Mouse (Mus musculus) heart, postnatal 0 days (tissue): ENCODE measurements around the gene Syne2. TPM values are rescaled to one million over a fixed set of nuclear protein-coding genes. Genes with fewer than 3 reads are reported as not detected.
A peak's percentile ranks its signal among the peaks of the same experiment; 100 is the strongest.

ENCODE experiments used
- ATAC-seq: fragments of 200-750 bp; cut with Nextera tagmentation; 2 replicates; pipeline ENCODE4 v1.8.0; 2017; ENCODE audit warnings: low read depth, moderate number of reproducible peaks, moderate library complexity; ENCODE audit not compliant: insufficient read depth
- DNase-seq: peaks from one replicate; pipeline ENCODE4 v3.0.0-alpha.2; 2016; ENCODE audit warnings: low spot score
- H3K27ac ChIP-seq: fragments of 300-500 bp; sonication (generic); 2 replicates; pipeline ENCODE4 v1.5.1; 2014; ENCODE audit warnings: low read depth, mild to moderate bottlenecking
- H3K27me3 ChIP-seq: fragments of 300-500 bp; sonication (generic); 2 replicates; pipeline ENCODE4 v1.6.1; 2014; ENCODE audit warnings: low read length, mixed read lengths; ENCODE audit not compliant: control insufficient read depth, insufficient read depth
- H3K36me3 ChIP-seq: fragments of 300-500 bp; sonication (generic); replicated peaks from 2 replicates; pipeline ENCODE4 v1.6.1; 2014; ENCODE audit warnings: low read length, mixed read lengths; ENCODE audit not compliant: control insufficient read depth, insufficient read depth
- H3K4me1 ChIP-seq: fragments of 300-500 bp; sonication (generic); 2 replicates; pipeline ENCODE4 v1.6.1; 2014; ENCODE audit warnings: antibody characterized with exemption; ENCODE audit not compliant: control insufficient read depth, insufficient read depth
- H3K4me2 ChIP-seq: fragments of 300-500 bp; sonication (generic); 2 replicates; pipeline ENCODE4 v1.6.1; 2014; ENCODE audit warnings: low read depth, mild to moderate bottlenecking, low read length, moderate library complexity
- H3K4me3 ChIP-seq: fragments of 300-500 bp; sonication (generic); 2 replicates; pipeline ENCODE4 v1.5.1; 2014; ENCODE audit warnings: low read depth, low read length
- H3K9ac ChIP-seq: fragments of 300-500 bp; sonication (generic); replicated peaks from 2 replicates; pipeline ENCODE4 v1.6.1; 2014; ENCODE audit warnings: low read depth, low read length, mixed read lengths
- H3K9me3 ChIP-seq: fragments of 300-500 bp; sonication (generic); replicated peaks from 2 replicates; pipeline ENCODE4 v1.6.1; 2016; ENCODE audit warnings: low read length; ENCODE audit not compliant: control insufficient read depth
- CTCF ChIP-seq: IDR thresholded peaks from 2 replicates; pipeline ENCODE4 v1.5.1; 2016; ENCODE audit warnings: antibody characterized with exemption, control low read depth, low read depth
- EP300 ChIP-seq: IDR thresholded peaks from 2 replicates; pipeline ENCODE4 v1.6.1; 2016; ENCODE audit warnings: antibody characterized with exemption, low read depth
- WGBS: fragments of 180-500 bp; shearing (Covaris S2); extraction: QIAGEN DNeasy Blood & Tissue Kit; methylation state at CpG from one replicate; pipeline ENCODE4 v1.1.7; 2014; 5-methylcytosine and 5-hydroxymethylcytosine counted together
- polyA plus RNA-seq: library from polyadenylated mRNA; unstranded; fragments of >200 nt; fragmentation: Nextera tagmentation; extraction: Ambion mirVana; gene quantifications from 2 replicates; pipeline ENCODE4 v1.2.1, GENCODE M21; 2015
- total RNA-seq: library from RNA; depleted of rRNA; stranded (reverse); fragments of >200 nt; gene quantifications from 2 replicates; pipeline ENCODE4 v1.2.3, GENCODE M21; 2014; ENCODE audit warnings: low replicate concordance

The Syne2 gene
- total and polyA plus RNA-seq, 2 experiments from 2014 or later, result 22.9 to 34.7 TPM

GRCm38 (mm10) chr12:75992946-75993345, 175.0 kb downstream of the Syne2 start:
- 93% methylated on average over 4 of the region's 4 CpGs for WGBS
- Histone ChIP-seq H3K9me3 (no peaks in the 10 kb centered on the region), H3K4me3 (no peak overlapping the region), H3K4me1 (peaks cover 15% of the 10 kb centered on the region), H3K4me2 (no peak overlapping the region), H3K27me3 (no peaks in the 10 kb centered on the region), H3K9ac (no peak overlapping the region), H3K27ac (no peak overlapping the region), H3K36me3 (peaks cover 49% of the 10 kb centered on the region)
- no peak for ATAC-seq
- TF ChIP-seq EP300 (no peak), CTCF (no peak)
- no peak for DNase-seq

GRCm38 (mm10) chr12:75995086-75995485, 177.2 kb downstream of the Syne2 start:
- Histone ChIP-seq H3K27me3 (no peaks in the 10 kb centered on the region), H3K4me3 (no peak overlapping the region), H3K4me1 (peaks cover 15% of the 10 kb centered on the region), H3K4me2 (0 out of 2 replicates have a peak overlapping the region, but pooled peaks have one; percentile 15), H3K27ac (0 out of 2 replicates have a peak overlapping the region, but pooled peaks have one; percentile 22), H3K36me3 (peaks cover 48% of the 10 kb centered on the region), H3K9me3 (no peaks in the 10 kb centered on the region), H3K9ac (no peak overlapping the region)
- no peak for ATAC-seq
- TF ChIP-seq CTCF, result no peak
- no peak for TF ChIP-seq EP300
- WGBS, result 10% methylated on average over 2 of the region's 2 CpGs
- DNase-seq, result peak; percentile 60

GRCm38 (mm10) chr12:75997547-75997946, 179.6 kb downstream of the Syne2 start:
- WGBS, result 91% methylated on average over 5 of the region's 5 CpGs
- Histone ChIP-seq H3K9ac (no peak overlapping the region), H3K9me3 (no peaks in the 10 kb centered on the region), H3K4me1 (peaks cover 15% of the 10 kb centered on the region), H3K4me2 (no peak overlapping the region), H3K36me3 (peaks cover 52% of the 10 kb centered on the region), H3K27me3 (no peaks in the 10 kb centered on the region), H3K27ac (no peak overlapping the region), H3K4me3 (no peak overlapping the region)
- no peak for DNase-seq
- TF ChIP-seq CTCF, result no peak
- no peak for TF ChIP-seq EP300
- ATAC-seq, result no peak

- Histone ChIP-seq H3K4me1 (peaks cover 15% of the 10 kb centered on the region), H3K9ac (no peak overlapping the region), H3K9me3 (no peaks in the 10 kb centered on the region), H3K4me3 (no peak overlapping the region), H3K27me3 (no peaks in the 10 kb centered on the region), H3K27ac (no peak overlapping the region), H3K36me3 (peaks cover 58% of the 10 kb centered on the region), H3K4me2 (no peak overlapping the region)
- TF ChIP-seq EP300, result no peak
- no peak for TF ChIP-seq CTCF
- ATAC-seq (no peak), DNase-seq (no peak)
- WGBS, result 87% methylated on average over 2 of the region's 2 CpGs
These were observed 180.5 kb downstream of the Syne2 start for GRCm38 (mm10) chr12:75998416-75998815.

DNA sequence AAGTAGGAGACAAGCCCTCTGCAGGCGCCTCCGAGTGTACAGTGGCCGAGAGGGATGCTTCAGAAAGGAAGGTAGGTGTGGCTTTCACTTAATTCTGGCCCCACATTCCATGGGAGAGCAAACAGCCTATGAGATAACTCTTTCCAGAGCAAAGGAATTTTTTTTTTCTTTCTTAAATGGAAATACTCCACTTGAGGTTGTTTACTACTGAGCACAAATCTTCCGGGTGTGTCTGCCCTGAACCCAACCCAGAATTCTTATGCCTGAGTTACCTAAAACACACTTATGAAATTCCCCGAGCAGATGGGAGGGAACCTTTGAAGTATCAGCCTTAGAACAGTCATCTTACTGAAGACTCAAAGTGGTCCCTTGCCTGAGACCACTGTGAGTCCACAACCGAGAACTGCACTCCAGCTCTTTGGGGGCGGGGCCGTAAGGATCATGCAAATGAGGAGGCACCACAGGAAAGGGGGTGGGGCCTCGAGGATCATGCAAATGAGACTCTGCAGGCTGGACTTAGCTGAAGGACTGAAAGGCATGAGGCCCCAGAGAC, 186.8 kb downstream of the Syne2 start:
- no peaks in the 10 kb centered on the region for H3K4me1 ChIP-seq
- H3K27me3 ChIP-seq, result no peaks in the 10 kb centered on the region
- no peak overlapping the region for H3K4me3 ChIP-seq
- TF ChIP-seq CTCF (no peak), EP300 (no peak)
- no peak overlapping the region for H3K27ac ChIP-seq
- H3K9me3 ChIP-seq, result no peaks in the 10 kb centered on the region
- H3K4me2 ChIP-seq, result no peak overlapping the region
- H3K36me3 ChIP-seq, result peaks cover 61% of the 10 kb centered on the region
- ATAC-seq (no peak), DNase-seq (no peak)
- 63% methylated on average over 9 of the region's 9 CpGs for WGBS
- H3K9ac ChIP-seq, result no peak overlapping the region

- H3K4me1 ChIP-seq, result no peaks in the 10 kb centered on the region
- no peak overlapping the region for H3K4me2 ChIP-seq
- no peaks in the 10 kb centered on the region for H3K9me3 ChIP-seq
- H3K4me3 ChIP-seq, result no peak overlapping the region
- 82% methylated on average over 6 of the region's 6 CpGs for WGBS
- H3K9ac ChIP-seq, result no peak overlapping the region
- no peak for DNase-seq
- H3K27me3 ChIP-seq, result no peaks in the 10 kb centered on the region
- no peak overlapping the region for H3K27ac ChIP-seq
- peaks cover 29% of the 10 kb centered on the region for H3K36me3 ChIP-seq
- ATAC-seq, result no peak
- TF ChIP-seq EP300 (no peak), CTCF (no peak)
These were observed 191.1 kb downstream of the Syne2 start for GRCm38 (mm10) chr12:76008991-76009390.
